Mouse (Mus musculus): ENCODE data around the gene Mapt.

- no peak for TF ChIP-seq CTCF (conservative IDR thresholded peaks at IDR 0.05; ENCODE audit: insufficient read depth, insufficient read length, low read depth, low read length)
- no peak for TF ChIP-seq POLR2A (IDR thresholded peaks at IDR 0.05; ENCODE audit: low read depth, low read length)
Observed at GRCm38 (mm10) chr11:104309377-104310225, 78.4 kb downstream of the Mapt start.
